Mouse (Mus musculus): ENCODE measurements around the gene Dclk2.

DNA sequence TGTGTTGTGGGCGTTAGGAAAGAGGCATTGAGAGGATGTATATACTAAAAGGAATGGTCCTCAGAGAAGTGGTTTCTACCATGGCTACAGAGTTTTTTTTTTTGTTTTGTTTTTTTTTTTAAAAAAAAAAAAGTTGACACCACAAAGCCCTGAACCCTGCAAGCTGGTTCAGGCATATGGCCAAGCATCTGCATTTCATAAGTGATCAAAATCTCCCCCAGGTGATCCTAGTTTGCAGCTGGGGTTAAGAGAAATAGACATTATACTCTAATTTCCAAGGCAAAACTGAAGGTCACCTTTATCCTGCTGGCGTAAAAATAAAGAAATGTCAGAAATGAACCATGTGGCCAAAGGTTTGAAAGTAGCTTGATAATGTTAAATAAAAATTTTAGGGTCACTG lies 60.9 kb downstream of the Dclk2 start:
- TF ChIP-seq POLR2A (IDR thresholded peaks at IDR 0.05; ENCODE audit: borderline replicate concordance, extremely low read depth, low read depth, low read length) (no peak), CTCF (IDR thresholded peaks at IDR 0.05; ENCODE audit: insufficient read depth, low read length) (no peak)
